Mouse (Mus musculus): Measurements from ENCODE around the gene Dnase2b.

Gene Dnase2b

GRCm38 (mm10) chr3:146616533-146617283, 1.3 kb upstream of the Dnase2b start:
- DNase-seq (ENCODE audit: low read depth, low spot score): no peak

DNA sequence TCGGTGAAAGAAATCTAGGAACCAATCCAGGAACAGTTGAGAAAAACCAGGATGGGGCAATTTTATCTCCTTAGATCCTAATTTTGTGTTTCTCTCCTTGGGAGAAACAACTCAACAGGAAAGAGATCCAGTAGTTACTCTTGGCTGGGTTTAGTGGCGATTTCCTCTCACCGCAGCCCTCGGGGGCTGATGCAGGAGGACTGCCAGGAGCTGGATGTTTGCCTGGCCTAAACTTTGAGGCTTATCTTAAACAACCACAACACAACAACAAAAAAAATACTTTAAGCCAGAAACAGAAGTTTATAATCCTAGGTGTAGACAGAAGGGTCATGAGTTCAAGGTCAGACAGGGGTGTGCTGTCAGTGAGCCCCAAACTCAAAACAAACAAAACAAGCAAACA, 3.6 kb downstream of the Dnase2b start:
- DNase-seq (ENCODE audit: low read depth, low spot score): no peak

DNA sequence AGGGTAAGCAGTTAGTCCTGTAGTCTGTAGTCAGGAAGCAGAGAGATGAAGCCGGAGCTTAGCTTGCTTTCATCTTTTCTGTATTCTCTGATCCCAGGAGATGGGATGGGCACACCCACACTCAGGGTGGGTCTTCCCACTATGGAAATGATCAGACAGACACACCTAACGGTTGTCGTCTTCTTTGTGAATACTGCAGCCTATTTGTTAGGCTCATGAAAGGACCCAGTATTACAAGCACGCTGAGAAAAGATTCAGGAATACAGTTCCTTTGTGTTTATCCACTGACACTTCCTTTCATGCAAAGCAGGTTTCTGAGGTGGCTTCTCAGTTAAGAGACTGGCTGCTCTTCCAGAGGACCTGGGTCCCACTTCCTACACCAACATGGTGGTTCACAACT, 4.1 kb downstream of the Dnase2b start:
- DNase-seq (ENCODE audit: low read depth, low spot score): no peak

- no peak for DNase-seq (ENCODE audit: low read depth, low spot score)
Measured at GRCm38 (mm10) chr3:146610322-146610721, 5.1 kb downstream of the Dnase2b start.

DNA sequence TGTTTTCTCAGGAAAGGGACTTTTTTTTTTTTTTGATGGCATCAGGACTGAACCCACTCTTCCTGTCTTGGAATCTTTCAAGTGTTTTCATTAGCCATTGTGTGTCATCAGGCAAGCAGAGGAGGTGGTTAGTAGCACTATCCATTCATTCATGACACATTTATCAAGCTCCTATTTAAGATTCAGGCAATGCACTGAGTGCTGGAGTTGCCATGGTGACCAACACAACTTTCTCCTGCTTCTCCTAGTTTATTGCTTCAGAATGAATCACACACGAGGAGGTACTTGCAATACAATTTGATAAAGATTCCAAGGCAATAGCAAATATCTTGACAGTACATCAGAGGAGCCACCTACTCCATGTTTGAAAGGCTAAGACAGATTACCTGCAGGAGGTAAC, 8.0 kb downstream of the Dnase2b start:
- no peak for DNase-seq (ENCODE audit: low read depth, low spot score)

- no peak for DNase-seq (ENCODE audit: low read depth, low spot score)
Measured at GRCm38 (mm10) chr3:146604647-146605046, 10.7 kb downstream of the Dnase2b start.

DNA sequence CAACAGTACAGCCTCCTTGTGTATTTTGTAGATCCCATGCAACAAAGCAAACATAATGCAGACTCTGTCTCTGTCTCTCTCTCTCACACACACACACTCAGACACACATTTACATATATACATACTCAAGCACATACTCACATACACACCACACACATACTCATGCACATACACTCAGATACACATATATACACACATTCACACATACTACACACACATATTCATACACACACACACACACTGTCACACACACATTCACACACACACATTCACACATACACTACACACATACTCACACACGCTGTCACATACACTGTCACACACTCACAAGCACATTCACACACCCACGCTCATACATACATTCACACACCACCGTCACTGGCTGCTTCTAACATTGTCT, 12.9 kb downstream of the Dnase2b start:
- DNase-seq (ENCODE audit: low read depth, low spot score): no peak

GRCm38 (mm10) chr3:146601205-146601604, 14.2 kb downstream of the Dnase2b start:
- DNase-seq (ENCODE audit: low read depth, low spot score): no peak

- no peak for DNase-seq (ENCODE audit: low read depth, low spot score)
Measured at GRCm38 (mm10) chr3:146599198-146599900, 16.0 kb downstream of the Dnase2b start.

DNA sequence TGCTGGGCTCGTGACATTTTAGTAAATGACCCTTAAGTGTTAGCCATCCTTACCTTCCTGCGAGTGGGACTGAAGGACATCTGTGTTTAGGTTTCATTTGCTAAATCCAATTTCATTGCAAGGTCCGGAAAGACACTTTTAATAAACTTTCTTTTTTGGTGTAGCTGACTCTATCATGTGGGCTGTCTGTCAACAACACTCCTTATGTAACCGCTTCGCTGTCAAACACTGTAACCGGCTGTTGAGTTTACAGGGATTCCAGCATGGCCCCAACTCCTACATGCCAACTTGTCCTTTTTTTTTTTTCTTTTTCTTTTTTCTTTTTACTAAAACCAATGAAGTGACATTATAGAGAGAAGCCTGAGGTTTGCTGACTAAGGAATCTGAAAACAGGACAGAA, 17.0 kb downstream of the Dnase2b start:
- DNase-seq (ENCODE audit: low read depth, low spot score): no peak

DNA sequence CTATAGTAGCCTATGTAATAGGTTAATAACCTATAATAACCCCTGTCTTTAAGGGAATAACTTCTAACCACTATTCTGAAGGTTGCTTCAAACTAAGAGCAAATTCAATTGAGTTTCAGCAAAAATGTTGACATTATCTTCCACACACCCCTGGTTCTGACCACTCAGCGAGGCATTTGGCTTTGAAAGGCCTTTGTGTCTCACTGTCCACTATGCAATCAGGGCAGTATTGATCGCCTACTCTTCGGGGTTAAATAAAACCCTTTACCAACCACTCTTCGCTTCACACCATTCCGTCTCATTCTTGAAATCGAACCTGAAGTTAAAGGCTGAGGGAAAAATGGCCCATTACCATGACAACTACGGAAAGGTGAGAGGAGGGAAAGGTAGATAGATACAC, 18.5 kb downstream of the Dnase2b start:
- DNase-seq (ENCODE audit: low read depth, low spot score): no peak

GRCm38 (mm10) chr3:146596387-146596786, 19.0 kb downstream of the Dnase2b start:
- no peak for DNase-seq (ENCODE audit: low read depth, low spot score)

- DNase-seq (ENCODE audit: low read depth, low spot score): no peak
Measured at GRCm38 (mm10) chr3:146595440-146595839, 20.0 kb downstream of the Dnase2b start.

DNA sequence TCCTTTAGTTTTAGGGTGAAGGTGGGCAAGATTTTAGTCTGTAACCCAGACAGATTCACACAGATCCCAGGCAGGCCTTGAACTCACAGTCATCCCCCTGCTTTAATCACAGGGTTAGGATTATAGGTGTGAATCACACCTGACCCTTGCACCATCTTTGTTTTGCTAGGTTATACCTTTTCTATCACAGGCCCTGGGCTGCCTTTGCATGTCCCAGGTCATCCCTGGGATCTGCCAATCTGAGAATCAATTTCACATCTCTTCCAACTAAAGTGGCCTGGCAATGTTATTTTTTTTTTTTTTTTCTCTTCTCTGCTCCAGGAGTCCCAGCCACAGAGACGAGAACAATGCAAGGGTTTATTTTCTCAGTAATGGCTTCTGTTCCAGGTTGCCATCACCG, 23.8 kb downstream of the Dnase2b start:
- no peak for DNase-seq (ENCODE audit: low read depth, low spot score)

- no peak for DNase-seq (ENCODE audit: low read depth, low spot score)
Measured at GRCm38 (mm10) chr3:146591159-146591558, 24.2 kb downstream of the Dnase2b start.

- DNase-seq (ENCODE audit: low read depth, low spot score): no peak
Measured at GRCm38 (mm10) chr3:146589523-146589922, 25.9 kb downstream of the Dnase2b start.

GRCm38 (mm10) chr3:146586616-146587015, 28.8 kb downstream of the Dnase2b start:
- no peak for DNase-seq (ENCODE audit: low read depth, low spot score)

DNA sequence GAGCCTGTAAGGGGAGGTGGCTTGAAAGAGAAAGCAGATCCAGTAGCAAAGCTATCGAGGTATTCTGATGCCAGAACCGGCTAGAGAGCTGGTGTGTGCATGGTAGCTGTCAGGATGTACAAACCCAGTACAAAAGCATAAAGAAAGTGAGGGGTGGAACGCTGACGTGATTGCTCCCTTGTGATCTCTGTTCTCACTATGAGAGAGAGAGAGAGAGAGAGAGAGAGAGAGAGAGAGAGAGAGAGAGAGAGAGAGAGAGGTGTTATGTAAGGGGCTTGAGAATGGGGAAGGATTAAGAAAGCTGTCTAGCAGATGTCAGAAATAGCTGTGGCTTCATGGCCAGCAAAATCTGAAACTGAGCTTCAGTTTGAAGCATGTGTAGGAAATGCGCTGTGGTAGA, 31.5 kb downstream of the Dnase2b start:
- no peak for DNase-seq (ENCODE audit: low read depth, low spot score)

DNA sequence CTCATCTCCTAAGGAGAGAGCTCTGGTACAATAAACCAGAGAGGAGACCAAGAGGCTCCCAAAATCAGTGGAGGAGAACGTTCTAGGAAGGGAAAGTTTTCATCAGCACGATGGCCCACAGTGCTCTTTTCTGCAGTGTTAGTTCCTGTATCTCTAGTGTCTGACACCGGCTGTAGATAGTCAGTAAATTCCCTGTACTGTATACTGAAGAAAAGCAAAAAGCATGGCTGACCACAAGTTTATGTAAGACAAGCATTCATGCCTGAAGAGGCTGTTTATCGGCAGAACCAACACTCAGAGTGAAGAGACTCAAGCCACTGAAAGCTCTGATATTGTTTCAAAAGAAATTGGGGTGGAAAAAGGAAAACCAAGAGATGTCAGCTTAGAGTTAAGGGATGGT, 31.9 kb downstream of the Dnase2b start:
- DNase-seq (ENCODE audit: low read depth, low spot score): no peak

DNA sequence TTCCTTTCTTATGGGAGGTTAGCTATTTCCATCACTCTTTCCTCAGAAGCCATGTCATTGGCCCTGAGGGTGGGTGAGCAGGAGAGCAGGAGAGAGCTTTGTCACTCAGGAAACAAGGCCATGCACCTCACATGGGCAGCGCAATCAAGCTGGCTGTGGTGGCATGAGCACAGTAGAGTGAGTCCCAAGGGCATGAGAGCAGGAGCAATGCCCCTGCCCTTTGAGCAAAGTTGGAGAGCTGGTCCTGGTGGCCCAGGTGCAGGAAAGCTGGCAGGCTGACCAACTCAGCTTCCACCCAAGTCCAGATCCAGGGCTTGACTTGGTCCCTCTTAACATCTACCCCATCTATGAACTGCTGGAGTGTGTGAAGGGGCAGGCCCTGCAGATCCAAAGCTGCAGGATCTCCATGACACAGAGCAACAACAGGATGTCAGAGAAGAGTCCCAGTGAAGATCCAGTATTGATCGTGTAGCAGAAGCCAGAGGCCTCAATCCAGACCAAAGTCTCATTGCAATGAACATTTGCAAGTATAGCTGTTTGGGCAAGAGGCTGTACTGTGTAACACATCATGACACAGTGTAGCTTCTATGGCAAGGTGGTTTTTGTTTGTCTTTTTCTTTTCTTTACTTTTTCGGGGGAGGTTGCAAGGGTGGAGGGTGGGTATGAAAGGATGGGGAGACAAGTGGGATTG, 35.2 kb downstream of the Dnase2b start:
- DNase-seq (ENCODE audit: low read depth, low spot score): no peak

- DNase-seq (ENCODE audit: low read depth, low spot score): no peak
Measured at GRCm38 (mm10) chr3:146577591-146577990, 37.8 kb downstream of the Dnase2b start.

DNA sequence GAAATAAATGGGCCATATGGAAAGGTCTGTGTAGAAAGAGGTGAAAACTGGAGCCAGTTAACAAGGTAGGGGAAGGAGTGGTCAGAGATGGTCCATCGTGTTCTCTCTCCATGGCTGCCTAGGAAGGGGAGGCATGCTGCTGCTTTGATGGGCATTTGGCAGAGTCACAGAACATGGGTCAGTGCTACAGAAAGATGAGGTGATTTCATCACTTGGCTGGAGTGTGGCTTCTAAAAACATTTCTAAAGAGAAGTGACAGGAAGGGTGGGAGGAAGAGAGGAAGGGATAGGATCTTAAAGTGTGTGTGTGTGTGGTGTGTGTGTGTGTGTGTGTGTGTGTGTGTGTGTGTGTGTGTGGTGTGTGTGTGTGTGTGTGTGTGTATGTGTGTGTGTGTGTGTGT, 44.1 kb downstream of the Dnase2b start:
- no peak for DNase-seq (ENCODE audit: low read depth, low spot score)

DNA sequence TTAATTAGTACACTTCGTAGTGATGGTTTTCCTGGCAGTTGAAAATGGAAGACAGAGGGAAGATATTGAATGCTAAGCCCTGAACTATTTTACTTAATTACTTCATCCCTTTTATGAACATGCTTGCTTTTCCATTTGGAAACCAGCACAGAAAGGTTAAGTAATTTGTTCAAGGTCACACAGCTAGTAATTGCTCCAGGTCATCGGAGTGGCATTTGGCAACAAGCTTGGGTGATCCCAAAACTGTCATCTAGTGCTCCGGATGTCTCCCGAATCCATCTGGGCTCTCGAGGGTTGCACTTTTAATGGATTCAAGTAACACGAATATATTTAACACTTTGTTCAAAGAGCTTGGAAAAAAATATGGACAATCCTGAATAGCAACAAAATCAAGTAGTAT, 44.5 kb downstream of the Dnase2b start:
- DNase-seq (ENCODE audit: low read depth, low spot score): no peak

Measured in retina, adult 2 months (tissue).